Mouse (Mus musculus): Measurements from ENCODE around the gene Gm12800. TPM values are rescaled to one million over a fixed set of nuclear protein-coding genes. Genes with fewer than 3 reads are reported as not detected.
"Not testable (repeated sequence)": the region's sequence is repeated elsewhere in the genome, so short reads cannot be mapped to it uniquely, and the experiment has no call there.

Gm12800 gene
- total RNA-seq (2021): not detected
- long read RNA-seq, experiment 1: 0 reads
- long read RNA-seq, experiment 2: 0 reads

DNA sequence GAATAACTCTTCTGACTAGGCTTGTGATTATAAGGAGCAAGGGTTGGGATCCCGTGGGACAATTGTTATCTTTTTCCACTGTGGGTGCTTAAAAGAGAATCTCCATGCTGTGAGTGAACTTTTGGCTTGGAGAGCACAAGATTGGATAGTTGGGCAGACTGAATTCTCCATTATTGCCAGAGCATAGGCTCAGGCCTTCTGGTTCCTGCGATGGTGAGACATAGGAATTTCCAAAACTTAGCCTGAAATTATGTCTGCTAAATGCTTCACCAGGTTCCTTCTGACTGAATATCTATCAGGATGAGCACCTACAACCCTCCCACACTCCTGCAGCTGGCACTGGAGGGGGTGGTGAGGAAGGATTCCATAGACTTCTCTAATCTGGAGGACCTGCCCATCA is at the start of gene Gm12800:
Gene Gm12800 (plus strand): TSS at position 301 of the 400 bp plus-strand sequence.
- intact Hi-C loops (cut with DNase I); DNase-seq (ENCODE audit: low spot score in 2 of 2): not testable (repeated sequence)

DNA sequence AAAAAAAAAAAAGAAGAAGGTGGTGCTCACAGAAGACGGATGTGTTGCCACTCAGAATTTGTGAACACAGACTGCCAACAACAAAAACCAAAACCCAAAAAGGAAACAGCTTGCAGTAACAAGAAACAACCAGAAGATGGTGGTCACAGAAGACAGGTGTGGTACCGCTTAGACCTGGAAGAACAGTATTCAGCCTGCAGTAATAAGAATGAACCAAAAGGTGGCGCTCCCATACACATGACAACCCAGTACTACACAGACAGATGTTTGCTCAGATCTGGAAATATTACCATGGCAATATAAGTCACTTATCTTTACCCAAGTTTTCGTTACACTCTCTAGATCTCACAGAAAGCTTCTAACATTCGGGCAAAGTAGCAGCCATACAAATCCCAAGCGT is 48.0 kb upstream of the Gm12800 start:
- intact Hi-C loops (cut with DNase I): loop anchor here (5.0 kb wide), 1 partner anchor 136 kb away; no protein-coding TSS in a partner anchor
- peak; percentile 60 to 88 for DNase-seq (ENCODE audit: low spot score in 2 of 2)

DNA sequence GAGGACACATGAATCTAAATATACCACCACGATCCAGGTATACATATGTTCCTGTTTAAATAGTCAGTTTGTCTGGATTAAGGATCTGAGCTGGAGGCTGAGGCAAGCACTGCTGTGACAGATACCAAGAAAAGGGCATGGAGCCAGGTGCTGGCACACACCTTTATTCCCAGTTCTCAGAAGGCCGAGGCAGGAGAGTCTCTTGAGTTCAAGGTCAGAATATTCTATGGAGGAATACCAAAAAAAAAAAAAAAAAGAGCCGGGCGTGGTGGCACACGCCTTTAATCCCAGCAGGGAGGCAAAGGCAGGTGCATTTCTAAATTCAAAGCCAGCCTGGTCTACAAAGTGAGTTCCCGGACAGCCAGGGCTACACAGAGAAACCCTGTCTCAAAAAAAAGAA is 46.6 kb upstream of the Gm12800 start:
- no peak for DNase-seq (ENCODE audit: low spot score in 2 of 2)
- intact Hi-C loops (cut with DNase I): loop anchor here (5.0 kb wide), 1 partner anchor 135 kb away; no protein-coding TSS in a partner anchor

DNA sequence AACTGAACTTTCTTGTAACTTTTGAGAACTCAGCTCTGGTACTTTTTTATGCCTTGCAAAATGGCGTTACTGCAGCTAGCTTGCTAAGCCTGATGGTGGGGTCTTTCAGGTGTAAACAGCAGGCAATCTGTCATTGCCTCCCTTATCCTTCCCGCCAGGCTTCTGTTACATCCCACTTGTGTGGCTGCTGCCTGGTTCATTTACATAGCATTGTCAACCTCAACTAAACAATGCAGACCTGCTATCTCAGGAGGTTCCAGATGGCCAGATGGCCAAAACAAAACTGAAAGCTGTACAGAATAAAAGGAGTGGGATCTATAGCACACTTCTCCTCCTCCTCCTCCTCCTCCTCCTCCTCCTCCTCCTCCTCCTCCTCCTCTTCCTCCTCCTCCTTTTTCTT is 36.9 kb upstream of the Gm12800 start:
- DNase-seq (ENCODE audit: low spot score in 2 of 2); intact Hi-C loops (cut with DNase I): not testable (repeated sequence)

DNA sequence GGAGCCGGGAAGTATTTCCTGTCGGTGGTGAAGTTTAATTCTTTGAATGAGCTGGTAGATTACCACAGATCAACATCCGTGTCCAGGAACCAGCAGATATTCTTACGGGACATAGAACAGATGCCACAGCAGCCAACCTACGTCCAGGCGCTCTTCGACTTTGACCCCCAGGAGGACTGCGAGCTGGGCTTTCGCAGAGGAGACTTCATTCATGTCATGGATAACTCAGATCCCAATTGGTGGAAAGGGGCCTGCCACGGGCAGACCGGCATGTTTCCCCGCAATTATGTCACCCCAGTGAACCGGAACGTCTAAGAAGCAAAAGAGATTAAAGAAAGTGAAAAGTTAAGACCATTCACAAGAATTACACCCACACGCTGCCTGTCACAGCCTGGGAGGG is 33.2 kb upstream of the Gm12800 start:
- intact Hi-C loops (cut with DNase I): not testable (repeated sequence)

DNA sequence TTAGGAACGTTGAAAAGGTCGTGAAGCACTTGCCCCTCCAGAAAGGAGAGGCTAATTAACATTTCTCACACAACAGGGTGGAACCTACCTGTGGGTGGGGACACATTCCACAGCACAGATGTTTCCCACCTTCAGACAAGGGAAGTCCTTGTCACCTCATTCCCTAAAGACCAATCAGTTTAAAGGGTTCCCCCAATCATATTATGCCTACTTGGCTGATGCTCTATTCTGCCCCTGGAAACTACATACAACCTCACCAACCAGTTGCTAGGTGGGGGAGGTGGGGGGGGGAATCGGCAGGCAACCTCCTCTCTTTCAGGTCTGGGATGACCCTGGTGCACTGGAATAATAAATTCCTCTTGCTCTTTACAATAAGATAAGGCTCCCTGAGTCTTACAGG is 25.3 kb upstream of the Gm12800 start:
- DNase-seq (ENCODE audit: low spot score in 2 of 2): no peak
- intact Hi-C loops (cut with DNase I): no loop called here

More for the DNA sequence above, 33.2 kb upstream of the Gm12800 start:
- not testable (repeated sequence) for DNase-seq (ENCODE audit: low spot score in 2 of 2)

DNA sequence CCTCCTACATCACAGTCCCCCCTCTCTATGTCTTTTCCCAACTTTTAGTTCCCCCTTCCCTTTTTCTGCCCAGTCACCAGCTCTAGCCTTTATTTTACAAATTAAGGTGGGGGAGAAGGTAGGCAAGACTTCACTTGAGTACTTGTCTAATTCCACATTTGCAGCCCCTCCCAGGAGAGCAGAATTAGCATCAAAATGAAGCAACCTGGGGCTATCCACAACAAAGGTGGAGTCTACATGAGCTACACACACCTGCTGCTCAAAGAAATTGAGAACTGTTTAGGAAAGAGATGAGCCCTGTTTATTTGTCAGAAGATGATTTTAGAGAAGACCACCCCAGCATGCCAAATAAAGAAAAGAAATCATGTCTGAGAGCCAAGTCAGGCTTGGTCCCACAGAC is 19.5 kb upstream of the Gm12800 start:
- intact Hi-C loops (cut with DNase I): no loop called here
- DNase-seq (ENCODE audit: low spot score in 2 of 2): no peak

DNA sequence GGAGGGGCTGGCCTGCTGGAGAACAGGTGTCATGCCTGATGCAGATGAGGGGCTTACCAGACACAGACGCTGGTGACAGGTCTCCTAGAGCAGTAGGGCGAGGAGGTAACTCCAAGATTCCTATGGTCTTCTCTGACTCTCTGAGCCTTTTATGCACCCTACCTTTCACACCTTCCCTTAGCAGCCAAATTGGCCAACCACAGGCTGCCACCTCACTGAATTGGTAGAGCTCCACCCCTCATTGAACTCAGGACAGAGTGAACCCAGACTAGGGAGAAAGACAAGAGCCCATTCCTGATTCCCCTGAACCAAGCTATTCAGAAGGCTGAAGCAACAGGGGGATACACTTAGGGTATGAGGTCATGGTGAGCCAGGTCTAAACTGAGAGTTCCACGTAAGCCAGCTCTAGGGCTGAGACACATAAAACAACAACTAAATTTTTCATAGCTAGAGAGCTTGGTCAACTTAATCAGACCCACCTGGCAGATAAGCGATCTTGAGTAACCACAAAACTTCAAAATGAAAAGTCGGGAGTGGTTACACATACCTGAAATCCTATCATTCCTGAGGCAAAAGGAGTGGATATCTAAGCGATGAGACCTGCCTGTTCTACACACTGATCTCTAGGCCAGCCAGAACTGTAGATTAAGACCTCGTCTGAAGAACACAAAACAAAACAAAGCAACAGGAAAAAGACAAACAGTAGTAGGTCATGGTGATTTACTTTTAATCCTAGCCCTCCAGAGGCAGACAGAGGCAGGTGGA is 15.1 kb upstream of the Gm12800 start, which contains the start of gene C130073F10Rik:
Gene C130073F10Rik (minus strand): TSS at position 134 of the 765 bp plus-strand sequence.
- intact Hi-C loops (cut with DNase I): no loop called here
- no peak for DNase-seq (ENCODE audit: low spot score in 2 of 2)

DNA sequence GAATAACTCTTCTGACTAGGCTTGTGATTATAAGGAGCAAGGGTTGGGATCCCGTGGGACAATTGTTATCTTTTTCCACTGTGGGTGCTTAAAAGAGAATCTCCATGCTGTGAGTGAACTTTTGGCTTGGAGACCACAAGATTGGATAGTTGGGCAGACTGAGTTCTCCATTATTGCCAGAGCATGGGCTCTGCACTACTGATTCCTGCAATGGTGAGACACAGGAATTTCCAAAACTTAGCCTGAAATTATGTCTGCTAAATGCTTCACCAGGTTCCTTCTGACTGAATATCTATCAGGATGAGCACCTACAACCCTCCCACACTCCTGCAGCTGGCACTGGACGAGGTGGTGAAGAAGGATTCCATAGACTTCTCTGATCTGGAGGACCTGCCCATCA is 31.2 kb downstream of the Gm12800 start, which contains the start of gene Gm12794:
Gene Gm12794 (plus strand): TSS at position 301 of the 400 bp plus-strand sequence.
- intact Hi-C loops (cut with DNase I); DNase-seq (ENCODE audit: low spot score in 2 of 2): not testable (repeated sequence)

Other genes with a start within 250 kb of the Gm12800 start
- 1 to 10 TPM; 4.3 to 4.6 TPM for gene Lepr, start 191.7 kb upstream of the Gm12800 start, total RNA-seq (2021)
- gene B020004J07Rik, start 65.1 kb upstream of the Gm12800 start, total RNA-seq (2021): not detected
- gene C130073F10Rik, start 15.3 kb upstream of the Gm12800 start, total RNA-seq (2021): not detected
- gene Gm12794, start 31.3 kb downstream of the Gm12800 start, total RNA-seq (2021): not detected
- gene Gm12790, start 71.9 kb downstream of the Gm12800 start, total RNA-seq (2021): not detected
- not detected for gene Gm12789, start 77.5 kb downstream of the Gm12800 start, total RNA-seq (2021)
- gene Pde4b, start 178.4 kb downstream of the Gm12800 start, total RNA-seq (2021): 100 to 1,000 TPM; 101 to 102 TPM